Mouse (Mus musculus): Measurements from ENCODE around the gene Cplx1. TPM values are rescaled to one million over a fixed set of nuclear protein-coding genes. Genes with fewer than 3 reads are reported as not detected.

The Cplx1 gene
- polyA plus RNA-seq (2012; rRNA removed; ENCODE audit: low replicate concordance): 0.21 TPM in 1 of 2 replicates, not detected in the other

GRCm38 (mm10) chr5:108549489-108550206 is at the start of gene Cplx1:
Gene Cplx1 (minus strand): TSS chr5:108550024.

Other genes starting within 250 kb of the Cplx1 start
- gene Pigg, start 237.4 kb downstream of the Cplx1 start, polyA plus RNA-seq (2012; rRNA removed; ENCODE audit: low replicate concordance): 10.8 and 11.0 TPM in 2 replicates
- 8.5 and 15.4 TPM in 2 replicates for gene Gm42517, start 182.1 kb downstream of the Cplx1 start, polyA plus RNA-seq (2012; rRNA removed; ENCODE audit: low replicate concordance)
- not detected in 2 replicates for gene Pde6b, start 161.6 kb downstream of the Cplx1 start, polyA plus RNA-seq (2012; rRNA removed; ENCODE audit: low replicate concordance)
- 54.7 and 110 TPM in 2 replicates for gene Atp5k, start 115.6 kb downstream of the Cplx1 start, polyA plus RNA-seq (2012; rRNA removed; ENCODE audit: low replicate concordance)
- 10.9 and 26.9 TPM in 2 replicates for gene Mfsd7a, start 101.1 kb downstream of the Cplx1 start, polyA plus RNA-seq (2012; rRNA removed; ENCODE audit: low replicate concordance)
- 7.9 and 13.6 TPM in 2 replicates for gene Pcgf3, start 88.8 kb downstream of the Cplx1 start, polyA plus RNA-seq (2012; rRNA removed; ENCODE audit: low replicate concordance)
- 70.0 and 83.4 TPM in 2 replicates for gene Gak, start 79.7 kb upstream of the Cplx1 start, polyA plus RNA-seq (2012; rRNA removed; ENCODE audit: low replicate concordance)
- gene Tmem175, start 79.7 kb upstream of the Cplx1 start, polyA plus RNA-seq (2012; rRNA removed; ENCODE audit: low replicate concordance): 65.1 and 66.8 TPM in 2 replicates
- 25.0 and 37.4 TPM in 2 replicates for gene Idua, start 110.3 kb upstream of the Cplx1 start, polyA plus RNA-seq (2012; rRNA removed; ENCODE audit: low replicate concordance)
- 22.3 and 38.1 TPM in 2 replicates for gene Dgkq, start 119.6 kb upstream of the Cplx1 start, polyA plus RNA-seq (2012; rRNA removed; ENCODE audit: low replicate concordance)
- 0.11 and 1.1 TPM in 2 replicates for gene Slc26a1, start 125.5 kb upstream of the Cplx1 start, polyA plus RNA-seq (2012; rRNA removed; ENCODE audit: low replicate concordance)
- 177 and 427 TPM in 2 replicates for gene Fgfrl1, start 142.4 kb upstream of the Cplx1 start, polyA plus RNA-seq (2012; rRNA removed; ENCODE audit: low replicate concordance)
- gene Rnf212, start 225.0 kb upstream of the Cplx1 start, polyA plus RNA-seq (2012; rRNA removed; ENCODE audit: low replicate concordance): not detected in 2 replicates
- gene Tmed11, start 245.3 kb upstream of the Cplx1 start, polyA plus RNA-seq (2012; rRNA removed; ENCODE audit: low replicate concordance): not detected in 2 replicates

All from subcutaneous adipose tissue, adult 2 months (tissue).